Mouse (Mus musculus): ENCODE measurements around the gene Twf2. TPM values are rescaled to one million over a fixed set of nuclear protein-coding genes. Genes with fewer than 3 reads are reported as not detected.
"Not testable (repeated sequence)": the region's sequence is repeated elsewhere in the genome, so short reads cannot be mapped to it uniquely, and the experiment has no call there.

Gene Twf2
- 10 to 100 TPM; 44.5 to 49.9 TPM for total RNA-seq (2021)

DNA sequence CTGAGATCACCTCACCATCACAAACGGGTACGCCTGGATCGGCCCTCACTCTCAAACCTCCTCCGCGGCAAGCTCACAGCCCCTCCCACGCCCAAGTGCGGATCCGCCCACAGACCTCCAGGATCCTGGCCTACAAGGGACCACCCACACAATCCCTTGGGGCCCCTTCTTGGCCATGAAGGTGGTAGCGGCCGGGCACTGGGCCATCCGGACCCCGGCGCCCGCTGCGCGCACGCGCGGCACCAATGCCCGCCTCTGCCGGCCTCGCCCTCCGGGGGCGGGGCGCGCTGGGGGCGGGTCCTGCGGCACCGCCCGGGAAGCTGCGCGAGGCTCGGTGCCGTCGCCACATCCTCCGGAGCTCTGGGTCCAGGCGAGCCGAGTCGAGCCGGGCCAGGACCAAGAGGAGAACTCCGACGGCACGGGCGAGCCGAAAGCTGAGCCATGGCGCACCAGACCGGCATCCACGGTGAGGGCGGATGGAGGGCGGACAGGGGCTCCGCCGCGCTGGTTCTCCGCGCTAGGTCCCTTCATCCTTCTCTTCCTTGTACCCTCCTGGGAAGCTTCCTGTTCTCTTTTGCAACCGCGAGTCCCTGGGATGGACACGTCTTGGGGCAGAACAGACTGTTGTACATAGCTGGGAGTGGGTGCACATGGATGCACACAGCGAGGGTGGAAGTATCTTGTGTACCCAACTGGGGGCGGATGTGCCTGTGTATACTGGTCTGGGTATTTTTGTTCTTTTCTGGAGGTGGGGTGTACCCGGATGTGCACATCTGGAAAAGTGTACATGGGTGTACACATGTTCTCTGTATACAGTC lies at the start of gene Twf2:
Twf2 (plus strand) TSS at position 290 of the 818 bp plus-strand sequence.
- intact Hi-C loops (cut with DNase I), result no loop called here
- peak; percentile 78 to 94 for DNase-seq (ENCODE audit: extremely low spot score in 1 of 2, low spot score in 2 of 2)

DNA sequence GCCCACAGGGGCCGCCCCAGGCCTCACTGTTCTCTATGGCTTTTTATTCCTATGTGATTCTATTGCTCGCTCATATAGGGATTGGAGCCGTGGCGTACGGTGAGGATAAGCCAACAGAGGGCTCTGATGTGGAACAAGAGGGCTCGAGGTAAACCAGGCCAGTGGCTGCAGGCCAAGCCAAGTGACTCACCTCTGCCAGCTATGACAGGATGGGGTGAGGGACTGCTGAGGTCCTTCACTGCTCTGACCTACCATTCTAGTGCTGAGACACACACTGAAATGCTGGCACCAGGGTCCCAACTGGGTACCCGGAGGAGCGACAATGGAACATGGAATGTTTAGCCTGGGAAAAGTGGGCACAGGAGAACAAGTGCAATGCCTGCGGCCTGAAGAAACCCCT lies 48.8 kb upstream of the Twf2 start:
- no peak for DNase-seq (ENCODE audit: extremely low spot score in 1 of 2, low spot score in 2 of 2)
- intact Hi-C loops (cut with DNase I), result no loop called here

DNA sequence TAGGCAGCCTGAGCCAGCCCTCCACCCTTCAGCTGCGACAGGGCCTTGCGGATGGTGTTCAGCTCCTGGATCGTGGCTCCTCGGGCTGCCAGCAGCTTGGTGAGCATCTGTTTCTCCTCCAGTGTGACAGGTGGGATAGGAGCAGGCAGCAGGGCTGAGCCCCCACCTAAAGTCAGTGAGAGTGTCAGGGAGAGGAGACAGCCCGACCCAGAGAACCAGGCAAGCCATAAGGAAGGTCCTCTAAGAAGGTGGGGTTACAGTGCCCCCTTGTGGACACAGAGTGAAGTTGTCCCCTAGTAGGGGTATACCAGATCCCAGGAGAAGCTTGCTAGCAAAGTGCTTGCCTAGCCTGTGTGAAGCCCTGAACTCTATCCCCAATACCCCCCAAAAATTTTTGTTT lies 46.5 kb upstream of the Twf2 start:
- intact Hi-C loops (cut with DNase I), result no loop called here
- DNase-seq (ENCODE audit: extremely low spot score in 1 of 2, low spot score in 2 of 2), result peak; percentile 55 to 66

DNA sequence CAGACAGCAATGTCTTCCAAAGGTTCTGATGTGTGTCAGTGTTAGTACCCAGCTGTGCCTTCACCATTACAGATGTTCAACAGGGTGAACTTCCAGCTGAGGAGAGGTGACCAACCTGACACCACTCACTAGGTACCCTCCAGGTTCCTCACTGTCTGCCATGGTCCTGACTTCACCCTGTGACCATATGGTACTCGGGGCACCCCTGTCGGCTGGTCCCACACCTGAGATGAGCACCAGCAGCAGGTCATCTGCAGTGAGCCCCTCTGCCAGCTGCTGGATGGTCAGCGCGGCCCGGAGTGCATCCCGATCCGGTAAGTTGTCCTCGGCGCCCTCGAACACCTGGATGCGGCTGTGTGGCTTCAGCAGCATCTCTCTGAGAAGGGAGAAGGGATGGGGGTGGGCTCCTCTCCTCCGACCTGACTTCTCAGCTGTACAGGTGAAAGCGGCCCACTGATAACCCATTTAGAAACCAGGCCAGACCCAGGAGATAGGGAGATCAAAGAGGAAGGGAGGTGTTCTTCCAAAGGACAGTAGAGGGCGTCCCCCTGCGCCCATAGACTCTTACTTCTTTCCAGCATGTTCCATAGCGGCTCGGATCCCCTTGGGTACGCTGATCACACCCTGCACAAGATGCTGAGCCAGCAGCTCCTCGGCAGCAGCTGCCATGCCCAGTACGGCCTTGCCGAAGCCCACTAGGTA lies 45.8 kb upstream of the Twf2 start:
- intact Hi-C loops (cut with DNase I), result no loop called here
- DNase-seq (ENCODE audit: extremely low spot score in 1 of 2, low spot score in 2 of 2), result no peak

DNA sequence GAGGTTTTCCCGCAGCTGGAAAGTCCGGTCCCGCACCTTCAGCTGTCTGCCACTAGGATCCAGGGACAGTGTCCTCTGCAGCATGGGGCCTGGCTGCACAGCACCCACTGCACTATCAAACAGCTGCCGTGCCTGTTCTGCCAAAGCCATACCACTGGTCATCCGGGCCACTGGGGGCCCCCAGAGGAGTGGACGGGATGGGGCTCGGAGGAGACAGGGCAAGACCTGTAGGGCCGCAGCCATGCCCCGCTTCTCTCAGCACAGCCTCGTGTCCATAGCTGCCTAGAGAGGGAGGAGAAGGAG lies 45.3 kb upstream of the Twf2 start:
- DNase-seq (ENCODE audit: extremely low spot score in 1 of 2, low spot score in 2 of 2), result no peak
- intact Hi-C loops (cut with DNase I), result no loop called here

DNA sequence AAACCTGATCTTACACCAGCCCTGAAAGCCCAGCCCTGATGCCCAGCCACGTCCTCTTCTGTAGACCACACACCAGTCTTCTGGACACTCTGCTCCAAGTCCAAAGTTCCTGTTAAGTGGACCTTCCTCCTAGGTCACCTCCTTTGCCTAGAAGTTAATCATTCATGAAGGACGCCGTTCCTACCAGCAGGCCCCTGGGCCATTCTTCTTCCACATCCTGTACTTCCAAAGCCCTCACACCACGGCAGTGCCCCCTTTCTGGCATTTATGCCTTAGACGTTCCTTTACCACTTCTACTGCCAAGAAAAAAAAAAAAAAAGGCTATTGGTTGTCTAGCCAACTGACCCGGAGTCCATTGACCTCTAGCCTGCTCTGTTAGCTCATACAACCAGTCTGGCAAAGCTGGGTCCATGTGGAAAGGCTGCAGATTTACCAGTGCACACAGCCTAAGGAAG lies 44.8 kb upstream of the Twf2 start, which contains the start of gene Glyctk:
Glyctk (minus strand) TSS at position 102 of the 455 bp plus-strand sequence.
- no peak for DNase-seq (ENCODE audit: extremely low spot score in 1 of 2, low spot score in 2 of 2)
- intact Hi-C loops (cut with DNase I), result no loop called here

DNA sequence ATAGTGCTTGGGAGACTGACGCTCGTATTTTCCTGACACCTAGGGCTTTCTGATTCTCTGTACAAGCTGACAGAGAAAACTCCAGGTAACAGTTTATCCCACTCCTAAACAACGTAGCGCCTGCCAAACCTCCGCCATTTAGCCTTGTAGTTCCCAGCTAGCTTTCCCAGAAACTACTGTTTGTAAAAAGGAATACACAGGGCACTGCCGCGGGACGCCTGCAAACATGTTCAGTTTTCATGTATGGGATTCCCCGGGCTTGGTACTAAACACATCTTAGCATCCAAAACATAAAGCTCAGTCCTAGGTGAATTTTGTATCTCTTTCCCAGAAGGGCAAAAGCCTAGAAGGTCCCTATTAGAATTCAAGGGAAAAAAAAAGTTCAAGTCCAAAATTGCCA lies 43.7 kb upstream of the Twf2 start:
- intact Hi-C loops (cut with DNase I), result no loop called here
- no peak for DNase-seq (ENCODE audit: extremely low spot score in 1 of 2, low spot score in 2 of 2)

DNA sequence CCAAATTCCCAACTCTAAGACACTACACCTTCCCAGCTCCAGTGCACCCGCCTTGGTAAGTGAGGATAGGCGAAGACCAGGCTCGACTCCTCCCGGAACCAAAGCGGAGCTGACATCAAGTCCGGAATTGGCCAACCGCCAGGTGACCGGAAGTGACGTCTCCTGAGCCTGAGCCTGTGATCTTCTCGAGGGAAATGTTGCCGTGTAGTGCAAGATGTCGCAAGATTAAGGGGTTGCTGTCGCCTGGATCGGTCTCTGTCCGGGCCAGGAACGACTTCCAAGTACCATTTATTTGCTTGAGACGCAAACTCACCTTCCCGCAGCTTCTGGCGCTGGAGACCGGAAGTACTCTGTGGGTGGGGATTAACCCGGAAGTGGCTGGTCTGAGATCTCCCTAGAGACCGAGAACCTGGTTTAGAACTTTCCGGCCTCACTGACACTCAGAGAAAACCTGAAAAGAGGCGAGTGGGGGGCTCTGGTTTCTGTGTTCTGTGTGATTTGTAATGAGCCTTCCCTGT lies 43.1 kb upstream of the Twf2 start:
- peak; percentile 91 to 97 for DNase-seq (ENCODE audit: extremely low spot score in 1 of 2, low spot score in 2 of 2)
- intact Hi-C loops (cut with DNase I), result no loop called here

DNA sequence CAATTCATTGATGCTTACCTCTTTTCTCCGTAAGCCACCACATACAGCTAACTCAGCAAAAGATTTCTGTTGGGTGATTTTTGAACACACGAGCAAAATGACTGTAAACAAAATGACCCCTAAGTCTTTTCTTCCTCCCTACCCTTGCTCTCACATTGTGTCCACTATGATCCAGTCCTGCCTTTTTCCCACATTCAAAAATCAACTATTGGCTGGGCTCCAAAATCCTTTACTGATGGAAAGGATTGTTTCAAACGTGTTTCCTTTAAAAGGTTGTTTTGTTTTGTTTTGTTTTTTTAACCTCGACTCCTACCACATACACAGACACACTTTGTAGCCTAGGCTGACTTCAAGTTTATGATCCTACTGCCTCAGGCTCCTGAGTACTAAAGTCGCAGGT lies 42.5 kb upstream of the Twf2 start:
- intact Hi-C loops (cut with DNase I), result no loop called here
- no peak for DNase-seq (ENCODE audit: extremely low spot score in 1 of 2, low spot score in 2 of 2)

DNA sequence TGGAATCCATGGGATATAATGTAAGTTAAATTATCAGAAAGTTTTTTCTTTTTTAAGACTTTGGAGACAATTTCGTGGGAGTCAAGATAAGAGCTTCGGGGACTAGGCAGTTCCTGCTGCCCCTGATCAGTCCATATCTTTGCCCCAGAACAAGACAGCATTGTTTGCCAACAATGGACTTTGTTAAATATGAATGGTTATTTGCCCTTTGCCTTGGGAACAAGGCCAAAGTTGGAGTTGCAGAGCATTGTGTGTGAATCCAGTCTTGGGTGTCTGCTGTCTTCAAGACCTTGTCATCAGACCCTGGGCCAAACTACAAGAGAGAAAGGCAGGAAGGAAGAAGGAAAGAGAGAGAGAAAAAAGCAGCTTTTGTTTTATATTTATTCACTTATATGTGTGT lies 36.2 kb upstream of the Twf2 start:
- no peak for DNase-seq (ENCODE audit: extremely low spot score in 1 of 2, low spot score in 2 of 2)
- intact Hi-C loops (cut with DNase I), result no loop called here

DNA sequence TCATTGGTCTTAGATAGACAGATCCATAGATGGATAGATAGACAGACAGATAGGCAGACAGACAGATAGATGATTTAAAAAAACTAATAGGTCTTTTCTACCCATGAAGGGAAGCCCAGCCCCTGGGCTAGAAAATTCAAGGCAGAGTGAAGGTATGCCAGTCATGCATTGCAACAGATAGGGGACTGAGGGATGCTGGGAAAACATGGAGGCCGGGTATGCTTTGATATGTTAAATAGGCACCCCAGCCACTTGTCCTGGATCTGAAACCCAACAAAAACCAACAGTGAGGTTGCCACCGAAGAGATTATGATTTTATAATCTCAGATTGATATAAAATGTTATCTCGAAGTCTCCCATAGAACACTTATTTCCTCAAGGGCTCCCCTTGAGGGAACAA lies 35.7 kb upstream of the Twf2 start:
- intact Hi-C loops (cut with DNase I), result no loop called here

DNA sequence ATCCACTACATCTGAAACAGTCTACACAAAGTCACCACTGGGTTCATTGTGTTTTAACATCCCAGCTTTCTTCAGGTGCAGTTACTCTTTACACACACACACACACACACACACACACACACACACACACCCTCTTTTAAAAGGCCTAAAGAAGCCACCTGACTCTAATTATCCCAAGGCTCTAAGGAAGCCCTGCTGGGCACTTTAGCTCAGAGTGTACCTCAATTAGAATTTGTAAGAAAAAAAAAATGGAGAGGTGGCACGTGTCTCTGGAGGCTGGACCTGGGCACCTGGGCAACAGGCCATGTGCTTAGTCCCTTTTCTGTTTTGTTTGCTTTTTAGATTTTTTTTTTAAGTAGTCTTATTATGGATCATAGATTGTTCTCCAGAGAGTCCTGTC lies 35.2 kb upstream of the Twf2 start:
- no peak for DNase-seq (ENCODE audit: extremely low spot score in 1 of 2, low spot score in 2 of 2)
- intact Hi-C loops (cut with DNase I), result no loop called here

More for the DNA sequence above, 35.7 kb upstream of the Twf2 start:
- DNase-seq (ENCODE audit: extremely low spot score in 1 of 2, low spot score in 2 of 2), result no peak

DNA sequence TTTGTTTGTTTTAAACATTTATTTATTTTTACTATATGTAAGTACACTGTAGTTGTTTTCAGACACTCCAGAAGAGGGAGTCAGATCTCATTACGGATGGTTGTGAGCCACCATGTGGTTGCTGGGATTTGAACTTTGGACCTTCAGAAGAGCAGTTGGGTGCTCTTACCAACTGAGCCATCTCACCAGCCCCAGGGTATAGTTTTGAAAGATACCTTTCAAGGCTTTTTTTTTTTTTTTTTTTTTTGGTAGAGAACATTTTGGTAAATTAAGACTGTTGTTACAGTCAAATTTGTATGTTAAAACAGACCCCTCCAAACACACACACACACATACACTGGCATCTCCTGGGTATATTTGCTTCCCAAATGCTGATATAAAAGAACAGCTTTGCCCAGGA lies 33.9 kb upstream of the Twf2 start:
- intact Hi-C loops (cut with DNase I), result not testable (repeated sequence)

DNA sequence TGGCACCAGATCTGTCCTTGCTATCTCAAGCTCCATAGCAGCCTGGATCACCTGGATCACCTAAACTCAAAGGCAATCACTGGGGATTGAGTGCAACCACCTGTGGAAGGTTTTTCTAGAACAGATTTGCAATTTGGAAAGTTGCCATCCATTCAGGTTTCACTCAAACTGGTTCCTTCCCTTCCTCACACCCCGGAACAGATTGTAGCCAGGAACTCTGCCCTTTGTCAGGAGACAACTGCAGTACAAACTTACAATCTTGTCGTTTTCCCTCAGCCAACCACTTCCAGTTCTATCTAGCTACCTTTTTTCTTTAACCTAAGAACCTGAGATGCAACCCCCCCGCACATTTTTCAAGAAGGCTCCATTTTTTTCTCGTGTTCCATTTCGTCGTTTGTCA lies 33.0 kb upstream of the Twf2 start:
- DNase-seq (ENCODE audit: extremely low spot score in 1 of 2, low spot score in 2 of 2), result no peak
- intact Hi-C loops (cut with DNase I), result loop anchor here (5.0 to 10.0 kb wide), 2 partner anchors 42 to 255 kb away; partner anchors contain the start of gene Rpl29

More for the DNA sequence above, 33.9 kb upstream of the Twf2 start:
- not testable (repeated sequence) for DNase-seq (ENCODE audit: extremely low spot score in 1 of 2, low spot score in 2 of 2)

DNA sequence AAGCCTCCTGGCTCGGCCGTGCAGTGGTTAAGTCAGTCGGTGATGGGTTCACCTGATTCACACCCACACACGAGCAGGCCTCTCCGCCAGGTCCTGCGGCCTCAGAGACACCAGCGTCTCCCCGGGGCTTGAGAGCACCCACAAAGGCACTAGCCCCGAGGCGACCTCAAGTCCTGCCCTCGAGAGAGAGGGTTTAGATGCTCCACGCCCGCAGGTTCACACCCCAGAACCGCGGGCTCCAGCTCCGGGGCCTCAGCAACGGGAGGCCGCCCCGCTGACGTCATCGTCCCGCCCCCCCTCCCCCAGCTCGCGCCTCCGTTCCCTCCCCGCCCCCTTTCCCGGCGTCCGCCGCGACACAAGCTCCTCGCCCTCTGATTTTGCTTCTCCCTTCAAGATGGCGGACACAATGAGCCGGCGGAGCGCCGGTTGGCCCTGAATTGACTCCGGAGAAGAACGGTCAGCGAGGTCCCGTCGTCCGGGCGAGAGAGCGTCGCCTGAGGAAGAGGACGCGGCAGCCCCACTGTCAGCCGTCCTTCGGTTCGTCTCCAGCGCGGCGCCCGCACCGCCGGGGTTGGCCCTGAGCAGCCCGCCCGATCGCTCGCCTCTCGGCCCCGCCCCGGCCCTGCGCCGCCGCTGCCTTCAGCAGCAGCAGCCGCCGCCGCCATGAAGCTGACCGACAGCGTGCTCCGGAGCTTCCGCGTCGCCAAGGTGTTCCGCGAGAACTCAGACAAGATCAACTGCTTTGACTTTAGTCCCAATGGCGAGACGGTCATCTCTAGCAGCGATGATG lies 32.2 kb upstream of the Twf2 start, which contains the start of gene Wdr82:
Wdr82 (plus strand) TSS at position 373 of the 790 bp plus-strand sequence.
- DNase-seq (ENCODE audit: extremely low spot score in 1 of 2, low spot score in 2 of 2), result peak; percentile 80 to 96
- intact Hi-C loops (cut with DNase I), result loop anchor here (5.0 to 10.0 kb wide), 2 partner anchors 42 to 254 kb away; partner anchors contain the start of gene Rpl29

DNA sequence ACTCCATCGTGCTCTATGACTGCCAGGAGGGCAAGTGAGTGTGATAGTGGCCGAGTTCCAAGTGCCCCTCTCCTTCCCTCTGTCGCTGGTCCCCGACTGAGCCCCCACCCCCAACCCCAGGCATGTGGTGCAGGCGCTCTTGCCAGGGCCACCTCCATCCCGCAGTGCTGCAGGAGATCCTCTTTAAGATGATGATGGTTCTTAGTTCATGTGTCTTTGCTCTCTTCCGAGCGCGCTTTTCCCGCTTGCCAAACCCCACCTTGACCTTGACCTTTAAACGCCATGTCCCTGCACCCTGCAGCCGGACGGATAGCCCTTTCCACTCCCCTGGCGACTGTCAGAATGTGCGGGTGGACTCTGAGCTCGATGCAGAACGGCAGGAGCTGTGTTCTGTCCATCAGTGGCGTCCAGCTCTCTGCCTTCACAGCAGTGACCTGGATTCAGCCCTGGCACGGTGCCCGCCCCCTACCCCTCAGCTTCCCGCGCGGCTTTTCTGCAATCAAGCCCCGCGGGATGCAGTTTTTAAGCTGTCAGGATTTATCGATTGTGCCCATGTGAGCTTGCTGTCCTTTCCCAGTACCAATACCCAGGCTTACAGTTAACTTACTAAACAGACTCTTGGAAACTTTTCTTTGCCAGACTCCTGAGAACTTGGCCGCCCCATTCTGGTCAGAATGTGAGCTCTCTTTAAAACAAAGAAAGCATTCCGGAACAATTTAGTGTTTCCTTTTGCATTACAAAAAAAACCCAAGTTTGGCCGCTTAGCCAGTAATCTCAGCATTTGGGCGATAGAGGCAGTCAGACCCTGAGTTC lies 31.4 kb upstream of the Twf2 start:
- DNase-seq (ENCODE audit: extremely low spot score in 1 of 2, low spot score in 2 of 2), result peak; percentile 42 to 87
- intact Hi-C loops (cut with DNase I), result loop anchor here (5.0 to 10.0 kb wide), 2 partner anchors 41 to 253 kb away; partner anchors contain the start of gene Rpl29

DNA sequence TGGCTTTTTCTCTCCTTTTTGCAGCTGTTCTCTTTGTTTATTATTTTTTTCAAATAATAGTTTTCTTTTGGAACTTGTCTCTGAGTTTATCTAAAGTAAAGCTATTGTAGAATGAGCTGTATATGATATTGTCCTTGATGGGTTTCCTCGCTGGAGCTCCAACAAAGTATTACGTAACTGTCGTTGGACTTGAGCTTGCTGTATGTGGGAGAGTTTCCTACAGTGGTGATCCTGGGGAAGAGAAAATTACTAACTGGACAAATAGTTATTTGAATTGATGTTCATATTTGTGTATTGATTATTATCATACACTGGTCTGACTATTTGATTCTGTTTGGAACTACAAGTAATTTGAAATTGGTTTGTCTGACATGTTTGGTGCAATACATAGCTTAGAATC lies 30.4 kb upstream of the Twf2 start:
- no peak for DNase-seq (ENCODE audit: extremely low spot score in 1 of 2, low spot score in 2 of 2)
- intact Hi-C loops (cut with DNase I), result loop anchor here (5.0 to 10.0 kb wide), 2 partner anchors 40 to 252 kb away; partner anchors contain the start of gene Rpl29

DNA sequence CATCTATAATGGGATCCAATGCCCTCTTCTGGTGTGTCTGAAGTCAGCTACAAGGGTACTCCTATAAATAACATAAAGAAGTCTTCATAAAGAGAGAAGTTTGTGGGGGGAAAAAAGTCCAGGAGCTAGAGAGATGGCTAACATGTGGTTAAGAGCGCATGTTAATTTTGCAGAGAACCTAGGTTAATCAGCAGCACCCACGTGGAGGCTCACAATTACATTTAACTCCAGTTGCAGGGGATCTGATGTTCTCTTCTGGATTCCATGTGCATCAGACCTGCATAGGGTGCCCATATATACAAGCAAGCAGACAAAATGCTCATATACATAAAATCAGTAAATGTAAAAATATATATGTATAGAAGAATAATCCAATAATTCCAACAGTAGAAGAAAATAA lies 29.5 kb upstream of the Twf2 start:
- no peak for DNase-seq (ENCODE audit: extremely low spot score in 1 of 2, low spot score in 2 of 2)
- intact Hi-C loops (cut with DNase I), result loop anchor here (5.0 to 10.0 kb wide), 2 partner anchors 39 to 251 kb away; partner anchors contain the start of gene Rpl29
